Mouse (Mus musculus) right cerebral cortex, postnatal 10 days (tissue): Measurements from ENCODE around the gene Myo10.

Experiments used
- DNase-seq, 2 experiments: peaks; one replicate each; pipeline ENCODE4 v3.0.0; 2021; ENCODE audit warnings: low spot score in 2 of 2

Gene Myo10

GRCm38 (mm10) chr15:25723281-25724113, 101.2 kb downstream of the Myo10 start:
- DNase-seq: no peak

GRCm38 (mm10) chr15:25724549-25724948, 102.2 kb downstream of the Myo10 start:
- no peak for DNase-seq

- no peak for DNase-seq
These were observed 104.5 kb downstream of the Myo10 start for GRCm38 (mm10) chr15:25726814-25727213.

GRCm38 (mm10) chr15:25728501-25728900, 106.2 kb downstream of the Myo10 start:
- no peak for DNase-seq

- peak; percentile 51 to 65 for DNase-seq
These were observed 108.7 kb downstream of the Myo10 start for GRCm38 (mm10) chr15:25731053-25731452.

- peak; percentile 67 to 76 for DNase-seq
These were observed 110.6 kb downstream of the Myo10 start for GRCm38 (mm10) chr15:25732758-25733428.

GRCm38 (mm10) chr15:25733739-25734430, 111.6 kb downstream of the Myo10 start:
- no peak for DNase-seq

GRCm38 (mm10) chr15:25736531-25736930, 114.2 kb downstream of the Myo10 start:
- no peak for DNase-seq

GRCm38 (mm10) chr15:25740271-25740670, 117.9 kb downstream of the Myo10 start:
- DNase-seq: no peak

- no peak for DNase-seq
These were observed 119.9 kb downstream of the Myo10 start for GRCm38 (mm10) chr15:25742196-25742595.

- DNase-seq: no peak
These were observed 129.2 kb downstream of the Myo10 start for GRCm38 (mm10) chr15:25751510-25751909.

GRCm38 (mm10) chr15:25752597-25752996, 130.3 kb downstream of the Myo10 start:
- DNase-seq: no peak

- no peak for DNase-seq
These were observed 130.7 kb downstream of the Myo10 start for GRCm38 (mm10) chr15:25753003-25753402.

GRCm38 (mm10) chr15:25753878-25754277, 131.6 kb downstream of the Myo10 start:
- no peak for DNase-seq

- DNase-seq: peak; percentile 80 to 88
These were observed 132.1 kb downstream of the Myo10 start for GRCm38 (mm10) chr15:25754342-25754951.

- DNase-seq: no peak
These were observed 133.2 kb downstream of the Myo10 start for GRCm38 (mm10) chr15:25755536-25755935.

- no peak for DNase-seq
These were observed 133.7 kb downstream of the Myo10 start for GRCm38 (mm10) chr15:25756072-25756471.

- peak in 1 of 2 experiments; percentile 59 for DNase-seq
These were observed 135.7 kb downstream of the Myo10 start for GRCm38 (mm10) chr15:25758037-25758436.

- peak in 1 of 2 experiments; percentile 54 for DNase-seq
These were observed 136.3 kb downstream of the Myo10 start for GRCm38 (mm10) chr15:25758500-25759086.

GRCm38 (mm10) chr15:25760304-25760703, 138.0 kb downstream of the Myo10 start:
- DNase-seq: peak; percentile 72 to 81

GRCm38 (mm10) chr15:25761049-25761448, 138.7 kb downstream of the Myo10 start:
- DNase-seq: no peak
